Mouse (Mus musculus): Measurements from ENCODE around the gene Vmn2r78. TPM values are rescaled to one million over a fixed set of nuclear protein-coding genes. Genes with fewer than 3 reads are reported as not detected.
"Not testable (repeated sequence)": the region's sequence is repeated elsewhere in the genome, so short reads cannot be mapped to it uniquely, and the experiment has no call there.

Gene Vmn2r78
- polyA plus RNA-seq (2014; fragmentation: Nextera tagmentation; extraction: Ambion mirVana), result not detected in 2 replicates

GRCm38 (mm10) chr7:86914794-86915193 lies at the start of gene Vmn2r78:
TSS of gene Vmn2r78 (plus strand) at chr7:86915094.
- DNase-seq (ENCODE audit: low spot score); ATAC-seq (ENCODE audit: low FRiP score); H3K9ac ChIP-seq; H3K36me3 ChIP-seq (replicated peaks; ENCODE audit: control insufficient read depth, insufficient read depth); H3K4me2 ChIP-seq (replicated peaks); H3K27ac ChIP-seq; H3K4me1 ChIP-seq (replicated peaks; ENCODE audit: control insufficient read depth, insufficient read depth, low read length); H3K9me3 ChIP-seq (ENCODE audit: control insufficient read depth, low read length); H3K27me3 ChIP-seq (ENCODE audit: control insufficient read depth, insufficient read depth, low read length); H3K4me3 ChIP-seq (replicated peaks; ENCODE audit: low read length): not testable (repeated sequence)
- WGBS, result 85% methylated on average over 2 of the region's 2 CpGs

GRCm38 (mm10) chr7:86889470-86890469 lies 25.1 kb upstream of the Vmn2r78 start:
- Histone ChIP-seq H3K4me1 (replicated peaks; ENCODE audit: control insufficient read depth, insufficient read depth, low read length) (no peaks in the 10 kb centered on the region), H3K9me3 (ENCODE audit: control insufficient read depth, low read length) (no peaks in the 10 kb centered on the region), H3K9ac (no peak overlapping the region), H3K4me3 (replicated peaks; ENCODE audit: low read length) (no peak overlapping the region), H3K27ac (no peak overlapping the region), H3K36me3 (replicated peaks; ENCODE audit: control insufficient read depth, insufficient read depth) (no peaks in the 10 kb centered on the region), H3K27me3 (ENCODE audit: control insufficient read depth, insufficient read depth, low read length) (no peaks in the 10 kb centered on the region), H3K4me2 (replicated peaks) (no peak overlapping the region)
- no peak for ATAC-seq (ENCODE audit: low FRiP score)
- WGBS, result 90% methylated on average over 4 of the region's 4 CpGs
- DNase-seq (ENCODE audit: low spot score), result peak; percentile 5

GRCm38 (mm10) chr7:86937288-86937687 lies 22.4 kb downstream of the Vmn2r78 start:
- 89% methylated on average over 5 of the region's 5 CpGs for WGBS
- no peak overlapping the region for H3K27ac ChIP-seq
- no peak overlapping the region for H3K4me3 ChIP-seq (replicated peaks; ENCODE audit: low read length)
- DNase-seq (ENCODE audit: low spot score), result no peak
- no peaks in the 10 kb centered on the region for H3K9me3 ChIP-seq (ENCODE audit: control insufficient read depth, low read length)
- no peak overlapping the region for H3K9ac ChIP-seq
- H3K27me3 ChIP-seq (ENCODE audit: control insufficient read depth, insufficient read depth, low read length), result no peaks in the 10 kb centered on the region
- H3K36me3 ChIP-seq (replicated peaks; ENCODE audit: control insufficient read depth, insufficient read depth), result no peaks in the 10 kb centered on the region
- H3K4me1 ChIP-seq (replicated peaks; ENCODE audit: control insufficient read depth, insufficient read depth, low read length), result no peaks in the 10 kb centered on the region
- H3K4me2 ChIP-seq (replicated peaks), result no peak overlapping the region
- ATAC-seq (ENCODE audit: low FRiP score), result no peak

- 84% methylated on average over 1 of the region's 1 CpGs for WGBS
- DNase-seq (ENCODE audit: low spot score) (no peak), ATAC-seq (ENCODE audit: low FRiP score) (no peak)
- Histone ChIP-seq H3K4me2 (replicated peaks) (no peak overlapping the region), H3K4me3 (replicated peaks; ENCODE audit: low read length) (no peak overlapping the region), H3K9me3 (ENCODE audit: control insufficient read depth, low read length) (no peaks in the 10 kb centered on the region), H3K9ac (no peak overlapping the region), H3K4me1 (replicated peaks; ENCODE audit: control insufficient read depth, insufficient read depth, low read length) (no peaks in the 10 kb centered on the region), H3K36me3 (replicated peaks; ENCODE audit: control insufficient read depth, insufficient read depth) (no peaks in the 10 kb centered on the region), H3K27ac (no peak overlapping the region), H3K27me3 (ENCODE audit: control insufficient read depth, insufficient read depth, low read length) (no peaks in the 10 kb centered on the region)
Observed at GRCm38 (mm10) chr7:86994700-86995099, 79.8 kb downstream of the Vmn2r78 start.

GRCm38 (mm10) chr7:86995815-86996214 lies 80.9 kb downstream of the Vmn2r78 start, which contains the start of gene Vmn2r79:
TSS of gene Vmn2r79 (plus strand) at chr7:86996115.
- not testable (repeated sequence) for DNase-seq (ENCODE audit: low spot score); H3K4me2 ChIP-seq (replicated peaks); H3K9ac ChIP-seq; ATAC-seq (ENCODE audit: low FRiP score); H3K4me1 ChIP-seq (replicated peaks; ENCODE audit: control insufficient read depth, insufficient read depth, low read length); H3K9me3 ChIP-seq (ENCODE audit: control insufficient read depth, low read length); H3K27ac ChIP-seq; H3K4me3 ChIP-seq (replicated peaks; ENCODE audit: low read length); H3K36me3 ChIP-seq (replicated peaks; ENCODE audit: control insufficient read depth, insufficient read depth); H3K27me3 ChIP-seq (ENCODE audit: control insufficient read depth, insufficient read depth, low read length)
- WGBS, result 82% methylated on average over 1 of the region's 1 CpGs

Other genes starting within 250 kb of the Vmn2r78 start
- gene Olfr292, start 226.8 kb upstream of the Vmn2r78 start, polyA plus RNA-seq (2014; fragmentation: Nextera tagmentation; extraction: Ambion mirVana), result not detected in 2 replicates
- 0.64 and 0.97 TPM in 2 replicates for gene Folh1, start 139.2 kb upstream of the Vmn2r78 start, polyA plus RNA-seq (2014; fragmentation: Nextera tagmentation; extraction: Ambion mirVana)
- gene Vmn2r77, start 120.1 kb upstream of the Vmn2r78 start, polyA plus RNA-seq (2014; fragmentation: Nextera tagmentation; extraction: Ambion mirVana), result not detected in 2 replicates
- not detected in 2 replicates for gene Vmn2r79, start 81.0 kb downstream of the Vmn2r78 start, polyA plus RNA-seq (2014; fragmentation: Nextera tagmentation; extraction: Ambion mirVana)

All from hindbrain, embryonic 14.5 days (tissue).